Mouse (Mus musculus) heart, embryonic 14.5 days (tissue): ENCODE results near the gene Phf14. TPM values are rescaled to one million over a fixed set of nuclear protein-coding genes. Genes with fewer than 3 reads are reported as not detected.

Source experiments
- ATAC-seq: fragments of 200-750 bp; cut with Nextera tagmentation; 2 replicates; pipeline ENCODE4 v1.8.0; 2017; ENCODE audit warnings: low read depth, moderate TSS enrichment; ENCODE audit not compliant: insufficient number of reproducible peaks, insufficient read depth, low FRiP score
- H3K27ac ChIP-seq, 2 experiments: fragments of 200-500 bp in 1 of 2; fragments of 300-500 bp in 1 of 2; sonication (generic) in 1 of 2; replicated peaks in 1 of 2; 2 replicates each; pipeline ENCODE4 v1.5.1; 2012 to 2014; ENCODE audit warnings: low read depth in 2 of 2, low read length in 2 of 2, control low read depth in 1 of 2, mild to moderate bottlenecking in 1 of 2, mixed read lengths in 1 of 2; ENCODE audit not compliant: control insufficient read depth in 1 of 2, insufficient read depth in 1 of 2
- H3K27me3 ChIP-seq: fragments of 300-500 bp; sonication (generic); 2 replicates; pipeline ENCODE4 v1.6.1; 2014; ENCODE audit warnings: mild to moderate bottlenecking, low read length, control low read depth; ENCODE audit not compliant: control insufficient read depth, insufficient read depth
- H3K36me3 ChIP-seq: fragments of 300-500 bp; sonication (generic); 2 replicates; pipeline ENCODE4 v1.6.1; 2014; ENCODE audit warnings: mild to moderate bottlenecking, control low read depth, low read length, mixed read lengths; ENCODE audit not compliant: control insufficient read depth, insufficient read depth
- H3K4me1 ChIP-seq, 2 experiments: fragments of 200-500 bp in 1 of 2; fragments of 300-500 bp in 1 of 2; sonication (generic) in 1 of 2; 2 replicates each; pipeline ENCODE4 v1.6.1; 2012 to 2014; ENCODE audit warnings: low read length in 2 of 2, control low read depth in 1 of 2, mixed read lengths in 1 of 2; ENCODE audit not compliant: control insufficient read depth in 2 of 2, insufficient read depth in 2 of 2
- H3K4me2 ChIP-seq: fragments of 300-500 bp; sonication (generic); 2 replicates; pipeline ENCODE4 v1.6.1; 2014; ENCODE audit warnings: mild to moderate bottlenecking, low read length
- H3K4me3 ChIP-seq, 2 experiments: fragments of 200-500 bp in 1 of 2; fragments of 300-500 bp in 1 of 2; sonication (generic) in 1 of 2; 2 replicates each; pipeline ENCODE4 v1.5.1; 2012 to 2014; ENCODE audit warnings: low read length in 2 of 2, mild to moderate bottlenecking in 2 of 2, control low read depth in 1 of 2, low read depth in 1 of 2, moderate library complexity in 1 of 2; ENCODE audit not compliant: control insufficient read depth in 1 of 2, insufficient read depth in 1 of 2
- H3K9ac ChIP-seq: fragments of 300-500 bp; sonication (generic); 2 replicates; pipeline ENCODE4 v1.6.1; 2014; ENCODE audit warnings: mild to moderate bottlenecking, low read length
- H3K9me3 ChIP-seq: fragments of 300-500 bp; sonication (generic); 2 replicates; pipeline ENCODE4 v1.6.1; 2016; ENCODE audit warnings: low read length, control low read depth; ENCODE audit not compliant: control insufficient read depth
- WGBS: fragments of 180-500 bp; shearing (Covaris S2); extraction: QIAGEN DNeasy Blood & Tissue Kit; methylation state at CpG from one replicate; pipeline ENCODE4 v1.1.7; 2014; 5-methylcytosine and 5-hydroxymethylcytosine counted together
- polyA plus RNA-seq: library from polyadenylated mRNA; unstranded; fragments of >200 nt; fragmentation: Nextera tagmentation; extraction: Ambion mirVana; gene quantifications from 2 replicates; pipeline ENCODE4 v1.2.1, GENCODE M21; 2014

Phf14 gene
- polyA plus RNA-seq, 1 experiment from 2014 or later, result 60.1 TPM

GRCm38 (mm10) chr6:11999506-11999905, 91.9 kb downstream of the Phf14 start:
- Histone ChIP-seq H3K27ac (no peak overlapping the region), H3K9me3 (no peaks in the 10 kb centered on the region), H3K27me3 (no peaks in the 10 kb centered on the region), H3K36me3 (peaks cover 44% of the 10 kb centered on the region), H3K9ac (no peak overlapping the region), H3K4me2 (no peak overlapping the region), H3K4me1 (no peaks in the 10 kb centered on the region), H3K4me3 (no peak overlapping the region)
- no peak for ATAC-seq
- 76% methylated on average over 1 of the region's 1 CpGs for WGBS

GRCm38 (mm10) chr6:12005455-12005854, 97.8 kb downstream of the Phf14 start:
- Histone ChIP-seq H3K4me1 (no peaks in the 10 kb centered on the region), H3K4me2 (no peak overlapping the region), H3K9ac (no peak overlapping the region), H3K27ac (no peak overlapping the region), H3K27me3 (no peaks in the 10 kb centered on the region), H3K4me3 (no peak overlapping the region), H3K36me3 (peaks cover 25% of the 10 kb centered on the region), H3K9me3 (no peaks in the 10 kb centered on the region)
- 69% methylated on average over 4 of the region's 4 CpGs for WGBS
- ATAC-seq, result no peak

- Histone ChIP-seq H3K4me2 (no peak overlapping the region), H3K4me3 (no peak overlapping the region), H3K9ac (no peak overlapping the region), H3K9me3 (no peaks in the 10 kb centered on the region), H3K4me1 (no peaks in the 10 kb centered on the region), H3K27me3 (no peaks in the 10 kb centered on the region), H3K27ac (no peak overlapping the region), H3K36me3 (peaks cover 23% of the 10 kb centered on the region)
- ATAC-seq, result no peak
- 63% methylated on average over 1 of the region's 1 CpGs for WGBS
These were observed 98.4 kb downstream of the Phf14 start for GRCm38 (mm10) chr6:12006001-12006400.

GRCm38 (mm10) chr6:12012103-12012502, 104.5 kb downstream of the Phf14 start:
- no peaks in the 10 kb centered on the region for H3K27me3 ChIP-seq
- 92% methylated on average over 5 of the region's 5 CpGs for WGBS
- no peak overlapping the region for H3K27ac ChIP-seq
- peaks cover 15% of the 10 kb centered on the region for H3K36me3 ChIP-seq
- no peak overlapping the region for H3K9ac ChIP-seq
- no peaks in the 10 kb centered on the region for H3K9me3 ChIP-seq
- H3K4me1 ChIP-seq, result no peaks in the 10 kb centered on the region
- ATAC-seq, result no peak
- no peak overlapping the region for H3K4me2 ChIP-seq
- H3K4me3 ChIP-seq, result no peak overlapping the region

- no peak overlapping the region for H3K4me3 ChIP-seq
- no peak overlapping the region for H3K27ac ChIP-seq
- 82% methylated on average over 2 of the region's 2 CpGs for WGBS
- H3K27me3 ChIP-seq, result no peaks in the 10 kb centered on the region
- no peak overlapping the region for H3K9ac ChIP-seq
- no peaks in the 10 kb centered on the region for H3K9me3 ChIP-seq
- H3K4me2 ChIP-seq, result no peak overlapping the region
- H3K36me3 ChIP-seq, result peaks cover 14% of the 10 kb centered on the region; the same call in 1 of the 2 replicates
- no peak for ATAC-seq
- H3K4me1 ChIP-seq, result no peaks in the 10 kb centered on the region
These were observed 106.4 kb downstream of the Phf14 start for GRCm38 (mm10) chr6:12014035-12014434.

- Histone ChIP-seq H3K9ac (no peak overlapping the region), H3K9me3 (no peaks in the 10 kb centered on the region), H3K27me3 (no peaks in the 10 kb centered on the region), H3K27ac (no peak overlapping the region), H3K4me1 (no peaks in the 10 kb centered on the region), H3K36me3 (peaks cover 14% of the 10 kb centered on the region; the same call in 1 of the 2 replicates), H3K4me3 (no peak overlapping the region), H3K4me2 (no peak overlapping the region)
- WGBS, result 93% methylated on average over 2 of the region's 2 CpGs
- ATAC-seq, result no peak
These were observed 107.1 kb downstream of the Phf14 start for GRCm38 (mm10) chr6:12014733-12015132.

- WGBS, result 61% methylated on average over 1 of the region's 1 CpGs
- Histone ChIP-seq H3K9me3 (no peaks in the 10 kb centered on the region), H3K27me3 (no peaks in the 10 kb centered on the region), H3K36me3 (peaks cover 30% of the 10 kb centered on the region), H3K9ac (no peak overlapping the region), H3K4me2 (no peak overlapping the region), H3K4me1 (no peaks in the 10 kb centered on the region), H3K27ac (no peak overlapping the region), H3K4me3 (no peak overlapping the region)
- no peak for ATAC-seq
These were observed 112.1 kb downstream of the Phf14 start for GRCm38 (mm10) chr6:12019736-12020135.

- Histone ChIP-seq H3K4me3 (no peak overlapping the region), H3K36me3 (peaks cover 27% of the 10 kb centered on the region), H3K4me1 (no peaks in the 10 kb centered on the region), H3K9me3 (no peaks in the 10 kb centered on the region), H3K9ac (no peak overlapping the region), H3K4me2 (no peak overlapping the region), H3K27me3 (no peaks in the 10 kb centered on the region), H3K27ac (no peak overlapping the region)
- no peak for ATAC-seq
- WGBS, result 95% methylated on average over 3 of the region's 3 CpGs
These were observed 112.5 kb downstream of the Phf14 start for GRCm38 (mm10) chr6:12020156-12020555.
